ENCODE assay signal across 20 mouse cellular contexts in the genomic region with DNA sequence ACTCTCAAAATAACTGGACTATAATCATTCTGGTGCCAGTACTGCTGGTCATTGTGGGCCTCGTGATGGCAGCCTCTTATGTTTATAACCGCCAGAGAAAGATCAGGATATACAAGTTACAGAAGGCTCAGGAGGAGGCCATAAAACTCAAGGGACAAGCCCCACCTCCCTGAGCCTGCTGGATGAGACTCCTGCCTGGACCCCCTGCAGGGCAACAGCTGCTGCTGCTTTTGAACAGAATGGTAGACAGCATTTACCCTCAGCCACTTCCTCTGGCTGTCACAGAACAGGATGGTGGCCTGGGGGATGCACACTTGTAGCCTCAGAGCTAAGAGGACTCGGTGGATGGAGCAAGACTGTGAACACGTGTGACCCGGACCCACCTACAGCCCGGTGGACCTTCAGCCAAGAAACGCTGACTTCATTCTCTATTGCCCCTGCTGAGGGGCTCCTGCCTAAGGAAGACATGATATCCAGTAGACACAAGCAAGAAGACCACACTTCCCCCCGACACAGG. TPM values are rescaled to one million over a fixed set of nuclear protein-coding genes. Genes with fewer than 3 reads are reported as not detected.
DNase-seq lines count a peak whose midpoint lies in the region; ATAC-seq and TF ChIP-seq lines count a peak whose summit lies in the region.
"Had no signal": no experiment of that assay in that cellular context is flagged by ENCODE, and none has a peak within 500 bp of the region (broad histone marks: within the 10 kb centered on the region; RNA-seq: fewer than 3 reads in every experiment).

No protein-coding gene starts in this region.

- no peak overlapping the region for H3K9ac ChIP-seq in neural tube, embryonic 15.5 days (replicated peaks)
- H3K9ac ChIP-seq in liver, embryonic 13.5 days: peak overlapping the region; percentile 39
- H3K9ac ChIP-seq: embryonic facial prominence, embryonic 15.5 days; hindbrain, embryonic 14.5 days; intestine, embryonic 15.5 days had no signal

- no peak for ATAC-seq in neural tube, embryonic 15.5 days (ENCODE audit: low FRiP score)
- no peak for ATAC-seq in liver, embryonic 13.5 days (ENCODE audit: low read depth)
- ATAC-seq: intestine, embryonic 15.5 days had no signal

- peaks cover 42% of the 10 kb centered on the region for H3K4me1 ChIP-seq in neural tube, embryonic 15.5 days
- peaks cover 60% of the 10 kb centered on the region for H3K4me1 ChIP-seq in liver, embryonic 13.5 days (replicated peaks)

- peaks cover 52% of the 10 kb centered on the region for H3K27me3 ChIP-seq in neural tube, embryonic 15.5 days (replicated peaks)
- peaks cover 13% of the 10 kb centered on the region for H3K27me3 ChIP-seq in liver, embryonic 13.5 days

- no peak for TF ChIP-seq CTCF in left cerebral cortex, adult 2 months (IDR thresholded peaks at IDR 0.05)

- no peak overlapping the region for H3K4me2 ChIP-seq in neural tube, embryonic 15.5 days
- H3K4me2 ChIP-seq in liver, embryonic 13.5 days: no peak overlapping the region
- H3K4me2 ChIP-seq: embryonic facial prominence, embryonic 15.5 days; hindbrain, embryonic 14.5 days; intestine, embryonic 15.5 days had no signal

- 35% methylated on average over 8 of the region's 8 CpGs for WGBS in neural tube, embryonic 15.5 days
- WGBS in liver, embryonic 13.5 days (ENCODE audit: insufficient replicate concordance): 71% methylated on average over 8 of the region's 8 CpGs

- DNase-seq in left cerebral cortex, postnatal 4 days: peak; percentile 43
- no peak for DNase-seq in left cerebral cortex, adult 2 months (ENCODE audit: extremely low spot score in 1 of 2, low spot score in 2 of 2)
- DNase-seq in neural tube, embryonic 10.5 days (ENCODE audit: extremely low spot score, low spot score): peak; percentile 24
- no peak for DNase-seq in liver, embryonic 13.5 days
- peak; percentile 49 for DNase-seq in retina, postnatal 1 day
- no peak for DNase-seq in kidney, postnatal 10 days
- no peak for DNase-seq in ovary, postnatal 14 days (ENCODE audit: low spot score)
- DNase-seq: adrenal gland, adult 8-10 months; B cell, adult 2 months; cerebellum, adult 2 months; gastrocnemius, postnatal 14 days; right cerebral cortex, postnatal 14 days had no signal

- H3K27ac ChIP-seq in left cerebral cortex, adult 2 months: no peak overlapping the region
- no peak overlapping the region for H3K27ac ChIP-seq in neural tube, embryonic 15.5 days (replicated peaks)
- peak overlapping the region; percentile 98 for H3K27ac ChIP-seq in liver, embryonic 13.5 days
- H3K27ac ChIP-seq: embryonic facial prominence, embryonic 15.5 days; forebrain, embryonic 10.5 days; hindbrain, embryonic 14.5 days; intestine, embryonic 15.5 days had no signal

- H3K36me3 ChIP-seq in neural tube, embryonic 15.5 days: no peaks in the 10 kb centered on the region
- peaks cover 18% of the 10 kb centered on the region; the same call in 1 of the 2 replicates for H3K36me3 ChIP-seq in liver, embryonic 13.5 days
- H3K36me3 ChIP-seq: embryonic facial prominence, embryonic 15.5 days; forebrain, embryonic 10.5 days; intestine, embryonic 15.5 days had no signal

- intact Hi-C loops in left cerebral cortex, postnatal 4 days (cut with DNase I): no loop called here
- intact Hi-C loops in left cerebral cortex, adult 2 months (cut with DNase I): loop anchor here (2.0 kb wide), 1 partner anchor 25 kb away; the partner anchor contains the start of gene Mrpl4

- no peak overlapping the region for H3K4me3 ChIP-seq in left cerebral cortex, adult 2 months
- H3K4me3 ChIP-seq in neural tube, embryonic 15.5 days (replicated peaks): no peak overlapping the region
- H3K4me3 ChIP-seq in liver, embryonic 13.5 days (replicated peaks): no peak overlapping the region
- H3K4me3 ChIP-seq: embryonic facial prominence, embryonic 15.5 days; forebrain, embryonic 10.5 days; intestine, embryonic 15.5 days had no signal

- H3K9me3 ChIP-seq in neural tube, embryonic 15.5 days (replicated peaks): no peaks in the 10 kb centered on the region
- H3K9me3 ChIP-seq in liver, embryonic 13.5 days (replicated peaks): no peaks in the 10 kb centered on the region
- H3K9me3 ChIP-seq: embryonic facial prominence, embryonic 15.5 days; forebrain, embryonic 10.5 days; intestine, embryonic 15.5 days had no signal

RNA-seq across cellular contexts. Expression of gene Icam4, which starts 1.3 kb away (rescaled TPM):
- not detected for total RNA-seq in left cerebral cortex, postnatal 4 days (2021)
- 1 to 10 TPM; 1.5 to 1.6 TPM for total RNA-seq in left cerebral cortex, adult 2 months (2021)
- polyA plus RNA-seq in neural tube, embryonic 15.5 days (2015; fragmentation: Nextera tagmentation; extraction: Ambion mirVana): 0.54 TPM in 1 of 2 replicates, not detected in the other
- 244 and 254 TPM in 2 replicates for polyA plus RNA-seq in liver, embryonic 13.5 days (2015; fragmentation: Nextera tagmentation; extraction: Ambion mirVana)

RNA-seq across cellular contexts. Expression of gene Icam5, which starts 4.0 kb away (rescaled TPM):
- 10 to 100 TPM; 28.1 to 41.3 TPM for total RNA-seq in left cerebral cortex, postnatal 4 days (2021)
- 100 to 1,000 TPM; 230 to 248 TPM for total RNA-seq in left cerebral cortex, adult 2 months (2021)
- 1.8 and 2.0 TPM in 2 replicates for polyA plus RNA-seq in neural tube, embryonic 15.5 days (2015; fragmentation: Nextera tagmentation; extraction: Ambion mirVana)
- 0.21 and 0.29 TPM in 2 replicates for polyA plus RNA-seq in liver, embryonic 13.5 days (2015; fragmentation: Nextera tagmentation; extraction: Ambion mirVana)
- total RNA-seq: common myeloid progenitor, adult 5-6 weeks had no signal

RNA-seq across cellular contexts. Expression of gene Icam1, which starts 12.0 kb away (rescaled TPM):
- total RNA-seq in left cerebral cortex, postnatal 4 days (2021): 1 to 10 TPM; 2.5 to 2.8 TPM
- total RNA-seq in left cerebral cortex, adult 2 months (2021): 1 to 10 TPM; 2.0 to 3.6 TPM
- 4.2 and 16.9 TPM in 2 replicates for polyA plus RNA-seq in neural tube, embryonic 15.5 days (2015; fragmentation: Nextera tagmentation; extraction: Ambion mirVana)
- polyA plus RNA-seq in liver, embryonic 13.5 days (2015; fragmentation: Nextera tagmentation; extraction: Ambion mirVana): 9.6 and 9.7 TPM in 2 replicates

RNA-seq across cellular contexts. Expression of gene Mrpl4, which starts 25.3 kb away (rescaled TPM):
- total RNA-seq in left cerebral cortex, postnatal 4 days (2021): 10 to 100 TPM; 45.2 to 49.3 TPM
- total RNA-seq in left cerebral cortex, adult 2 months (2021): 10 to 100 TPM; 59.2 to 64.2 TPM
- 114 and 123 TPM in 2 replicates for polyA plus RNA-seq in neural tube, embryonic 15.5 days (2015; fragmentation: Nextera tagmentation; extraction: Ambion mirVana)
- 81.2 and 84.0 TPM in 2 replicates for polyA plus RNA-seq in liver, embryonic 13.5 days (2015; fragmentation: Nextera tagmentation; extraction: Ambion mirVana)

RNA-seq across cellular contexts. Expression of gene Zglp1, which starts 39.1 kb away (rescaled TPM):
- not detected for total RNA-seq in left cerebral cortex, postnatal 4 days (2021)
- total RNA-seq in left cerebral cortex, adult 2 months (2021): 1 to 10 TPM in 1 of 2 experiments, not detected in 1; 1.3 TPM
- 1.00 and 1.6 TPM in 2 replicates for polyA plus RNA-seq in neural tube, embryonic 15.5 days (2015; fragmentation: Nextera tagmentation; extraction: Ambion mirVana)
- polyA plus RNA-seq in liver, embryonic 13.5 days (2015; fragmentation: Nextera tagmentation; extraction: Ambion mirVana): 0.38 TPM in 1 of 2 replicates, not detected in the other
- total RNA-seq: common myeloid progenitor, adult 5-6 weeks; gastrocnemius, postnatal 14 days had no signal
- polyA plus RNA-seq: heart, postnatal 0 days; kidney, embryonic 14.5 days had no signal

Comparison
In these comparisons a context has a peak if more than half of its experiments do, and no peak if none do; other contexts are left out.
1. DNase-seq: peak in left cerebral cortex, postnatal 4 days (single experiment), neural tube, embryonic 10.5 days (single experiment) and retina, postnatal 1 day (single experiment); none in left cerebral cortex, adult 2 months (0 of 2), liver, embryonic 13.5 days (single experiment), kidney, postnatal 10 days (single experiment) and ovary, postnatal 14 days (single experiment).
2. RNA of gene Icam5, which starts 4.0 kb away (total RNA-seq): 230 to 248 TPM in left cerebral cortex, adult 2 months; 28.1 to 41.3 TPM in left cerebral cortex, postnatal 4 days; every median in the first group is over 4 times any median in the second.